Mouse (Mus musculus) limb, embryonic 15.5 days (tissue): Measurements from ENCODE around the gene Olfr373. TPM values are rescaled to one million over a fixed set of nuclear protein-coding genes. Genes with fewer than 3 reads are reported as not detected.
"Not testable (repeated sequence)": the region's sequence is repeated elsewhere in the genome, so short reads cannot be mapped to it uniquely, and the experiment has no call there.

ENCODE experiments used
- ATAC-seq: fragments of 200-750 bp; cut with Nextera tagmentation; 2 replicates; pipeline ENCODE4 v1.8.0; 2017; ENCODE audit warnings: low read depth, moderate TSS enrichment; ENCODE audit not compliant: insufficient number of reproducible peaks, low FRiP score, low TSS enrichment
- H3K27ac ChIP-seq: fragments of 300-500 bp; sonication (generic); 2 replicates; pipeline ENCODE4 v1.5.1; 2015; ENCODE audit warnings: moderate library complexity, mild to moderate bottlenecking, inconsistent platforms
- H3K27me3 ChIP-seq: fragments of 300-500 bp; sonication (generic); 2 replicates; pipeline ENCODE4 v1.6.1; 2015; ENCODE audit warnings: inconsistent platforms
- H3K36me3 ChIP-seq: fragments of 300-500 bp; sonication (generic); 2 replicates; pipeline ENCODE4 v1.6.1; 2015; ENCODE audit warnings: inconsistent platforms
- H3K4me1 ChIP-seq: fragments of 300-500 bp; sonication (generic); 2 replicates; pipeline ENCODE4 v1.6.1; 2015; ENCODE audit warnings: inconsistent platforms
- H3K4me2 ChIP-seq: fragments of 300-500 bp; sonication (generic); 2 replicates; pipeline ENCODE4 v1.6.1; 2015; ENCODE audit warnings: mild to moderate bottlenecking, inconsistent platforms
- H3K4me3 ChIP-seq: fragments of 300-500 bp; sonication (generic); 2 replicates; pipeline ENCODE4 v1.5.1; 2015; ENCODE audit warnings: mild to moderate bottlenecking, inconsistent platforms
- H3K9ac ChIP-seq: fragments of 300-500 bp; sonication (generic); 2 replicates; pipeline ENCODE4 v1.6.1; 2015; ENCODE audit warnings: inconsistent platforms
- H3K9me3 ChIP-seq: fragments of 300-500 bp; sonication (generic); 2 replicates; pipeline ENCODE4 v1.6.1; 2016; ENCODE audit warnings: inconsistent platforms
- WGBS: fragments of 180-500 bp; shearing (Covaris S2); methylation state at CpG from one replicate; pipeline ENCODE4 v1.1.7; 2015; 5-methylcytosine and 5-hydroxymethylcytosine counted together
- polyA plus RNA-seq: library from polyadenylated mRNA; unstranded; fragments of >200 nt; fragmentation: Nextera tagmentation; extraction: Ambion mirVana; gene quantifications from 2 replicates; pipeline ENCODE4 v1.2.1, GENCODE M21; 2015

The Olfr373 gene
- polyA plus RNA-seq: 0.04 TPM in 1 of 2 replicates, not detected in the other

GRCm38 (mm10) chr8:72082877-72083276 is at the start of gene Olfr373:
TSS of gene Olfr373 (plus strand) at chr8:72083177.
- ATAC-seq, H3K9ac ChIP-seq, H3K27ac ChIP-seq, H3K4me2 ChIP-seq, H3K4me1 ChIP-seq, H3K9me3 ChIP-seq, H3K36me3 ChIP-seq, H3K27me3 ChIP-seq, H3K4me3 ChIP-seq: not testable (repeated sequence)

GRCm38 (mm10) chr8:72040918-72041317 is 42.1 kb upstream of the Olfr373 start, which contains the start of gene Olfr372:
TSS of gene Olfr372 (plus strand) at chr8:72041218.
- H3K9ac ChIP-seq, H3K27ac ChIP-seq, ATAC-seq, H3K4me1 ChIP-seq, H3K36me3 ChIP-seq, H3K9me3 ChIP-seq, H3K4me2 ChIP-seq, H3K27me3 ChIP-seq, H3K4me3 ChIP-seq: not testable (repeated sequence)
- WGBS: 78% methylated on average over 4 of the region's 4 CpGs

GRCm38 (mm10) chr8:72042493-72042892 is 40.5 kb upstream of the Olfr373 start:
- no peak for ATAC-seq
- 70% methylated on average over 1 of the region's 1 CpGs for WGBS

GRCm38 (mm10) chr8:72054633-72055032 is 28.3 kb upstream of the Olfr373 start:
- not testable (repeated sequence) for H3K27ac ChIP-seq, H3K4me1 ChIP-seq, H3K4me3 ChIP-seq, H3K9me3 ChIP-seq, ATAC-seq, H3K27me3 ChIP-seq, H3K4me2 ChIP-seq, H3K36me3 ChIP-seq, H3K9ac ChIP-seq

More at GRCm38 (mm10) chr8:72042493-72042892, 40.5 kb upstream of the Olfr373 start:
- no peak overlapping the region for H3K9ac ChIP-seq
- no peak overlapping the region for H3K4me3 ChIP-seq
- no peaks in the 10 kb centered on the region for H3K9me3 ChIP-seq
- no peaks in the 10 kb centered on the region for H3K36me3 ChIP-seq
- no peaks in the 10 kb centered on the region for H3K4me1 ChIP-seq
- no peak overlapping the region for H3K4me2 ChIP-seq
- H3K27ac ChIP-seq: no peak overlapping the region
- H3K27me3 ChIP-seq: no peaks in the 10 kb centered on the region

- not testable (repeated sequence) for H3K27ac ChIP-seq, H3K4me2 ChIP-seq, H3K4me1 ChIP-seq, H3K9ac ChIP-seq, H3K9me3 ChIP-seq, H3K27me3 ChIP-seq, H3K36me3 ChIP-seq, ATAC-seq, H3K4me3 ChIP-seq
- 89% methylated on average over 3 of the region's 4 CpGs for WGBS
Measured at GRCm38 (mm10) chr8:72057643-72058042, 25.3 kb upstream of the Olfr373 start.

- not testable (repeated sequence) for H3K9ac ChIP-seq, H3K27me3 ChIP-seq, H3K4me1 ChIP-seq, H3K36me3 ChIP-seq, H3K9me3 ChIP-seq, H3K27ac ChIP-seq, H3K4me3 ChIP-seq, ATAC-seq, H3K4me2 ChIP-seq
- WGBS: 81% methylated on average over 1 of the region's 1 CpGs
Measured at GRCm38 (mm10) chr8:72066819-72067399, 16.1 kb upstream of the Olfr373 start.

GRCm38 (mm10) chr8:72084744-72085143 is 1.8 kb downstream of the Olfr373 start:
- 64% methylated on average over 5 of the region's 5 CpGs for WGBS
- H3K36me3 ChIP-seq: no peaks in the 10 kb centered on the region
- H3K9ac ChIP-seq: no peak overlapping the region
- H3K9me3 ChIP-seq: no peaks in the 10 kb centered on the region
- H3K4me3 ChIP-seq: no peak overlapping the region
- ATAC-seq: no peak
- no peak overlapping the region for H3K4me2 ChIP-seq
- no peak overlapping the region for H3K27ac ChIP-seq
- H3K27me3 ChIP-seq: no peaks in the 10 kb centered on the region
- H3K4me1 ChIP-seq: no peaks in the 10 kb centered on the region

- WGBS: 80% methylated on average over 3 of the region's 3 CpGs
- H3K4me2 ChIP-seq, ATAC-seq, H3K27me3 ChIP-seq, H3K9me3 ChIP-seq, H3K9ac ChIP-seq, H3K27ac ChIP-seq, H3K36me3 ChIP-seq, H3K4me1 ChIP-seq, H3K4me3 ChIP-seq: not testable (repeated sequence)
Measured at GRCm38 (mm10) chr8:72087611-72088010, 4.6 kb downstream of the Olfr373 start.

GRCm38 (mm10) chr8:72096721-72097120 is 13.7 kb downstream of the Olfr373 start:
- H3K9ac ChIP-seq, ATAC-seq: not testable (repeated sequence)

GRCm38 (mm10) chr8:72099377-72100103 is 16.6 kb downstream of the Olfr373 start:
- H3K4me2 ChIP-seq, H3K9ac ChIP-seq, H3K9me3 ChIP-seq, H3K36me3 ChIP-seq, H3K27ac ChIP-seq, H3K4me3 ChIP-seq, H3K27me3 ChIP-seq, H3K4me1 ChIP-seq: not testable (repeated sequence)
- WGBS: 53% methylated on average over 6 of the region's 7 CpGs
- ATAC-seq: 0 out of 2 replicates have a peak, but pooled peaks have one; percentile 55

More at GRCm38 (mm10) chr8:72096721-72097120, 13.7 kb downstream of the Olfr373 start:
- not testable (repeated sequence) for H3K36me3 ChIP-seq, H3K4me2 ChIP-seq, H3K4me3 ChIP-seq, H3K27me3 ChIP-seq, H3K4me1 ChIP-seq, H3K27ac ChIP-seq, H3K9me3 ChIP-seq

- no peaks in the 10 kb centered on the region for H3K27me3 ChIP-seq
- ATAC-seq: no peak
- WGBS: 22% methylated on average over 4 of the region's 4 CpGs
- H3K4me3 ChIP-seq: no peak overlapping the region
- H3K36me3 ChIP-seq: no peaks in the 10 kb centered on the region
- H3K4me2 ChIP-seq: no peak overlapping the region
- no peak overlapping the region for H3K27ac ChIP-seq
- H3K9ac ChIP-seq: no peak overlapping the region
- no peaks in the 10 kb centered on the region for H3K4me1 ChIP-seq
- no peaks in the 10 kb centered on the region for H3K9me3 ChIP-seq
Measured at GRCm38 (mm10) chr8:72105165-72105564, 22.2 kb downstream of the Olfr373 start.

- no peak within 1 kb of the TSS for H3K4me3 ChIP-seq
- WGBS: 84% methylated on average over 3 of the region's 3 CpGs
- H3K4me2 ChIP-seq: no peak within 1 kb of the TSS
- H3K9me3 ChIP-seq: no peaks in the 10 kb centered on the region
- H3K27ac ChIP-seq: no peak within 1 kb of the TSS
- no peak within 1 kb of the TSS for H3K9ac ChIP-seq
- H3K27me3 ChIP-seq: no peaks in the 10 kb centered on the region
- no peaks in the 10 kb centered on the region for H3K36me3 ChIP-seq
- H3K4me1 ChIP-seq: no peaks in the 10 kb centered on the region
- ATAC-seq: no peak
Measured at GRCm38 (mm10) chr8:72106740-72107139, 23.8 kb downstream of the Olfr373 start, which contains the start of gene Olfr374. TSS of gene Olfr374 (plus strand) at chr8:72107040.
